Mouse (Mus musculus): ENCODE data around the gene Ifi213. TPM values are rescaled to one million over a fixed set of nuclear protein-coding genes. Genes with fewer than 3 reads are reported as not detected.
"Not testable (repeated sequence)": the region's sequence is repeated elsewhere in the genome, so short reads cannot be mapped to it uniquely, and the experiment has no call there.

Gene Ifi213
- not detected in 2 replicates for polyA plus RNA-seq (2011; ENCODE audit: insufficient read length, low read depth, missing spikeins)

DNA sequence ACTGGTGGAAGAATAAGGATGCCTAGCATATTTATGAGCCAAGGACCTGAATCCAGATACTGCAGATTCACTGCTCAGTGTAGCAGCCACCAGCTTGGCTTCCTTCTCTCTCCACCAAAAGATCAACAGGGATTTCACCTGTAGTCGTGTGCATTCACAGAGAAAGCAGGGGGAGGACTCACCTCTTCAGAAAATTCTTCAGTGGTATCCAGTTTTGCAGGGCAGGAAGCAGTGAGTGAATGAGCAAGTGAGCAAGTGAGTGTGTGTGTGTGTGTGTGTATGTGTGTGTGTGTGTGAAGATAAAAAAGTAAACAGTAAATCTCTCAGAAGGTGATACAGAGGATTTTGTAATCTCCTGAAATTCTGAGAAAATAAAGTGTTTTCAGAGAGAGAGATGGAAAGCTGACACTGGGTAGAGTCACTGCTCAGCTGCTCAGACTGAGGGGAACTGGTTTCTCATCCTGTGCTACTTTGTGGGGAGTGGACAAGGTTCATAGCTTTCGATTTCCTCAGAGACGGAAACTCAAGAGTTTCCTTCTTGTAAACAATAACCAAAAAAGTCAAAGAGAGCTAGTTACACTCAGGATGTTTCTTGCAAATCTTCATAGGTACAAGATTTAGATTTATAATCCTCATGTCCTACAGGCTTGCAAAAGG is at the start of gene Ifi213:
Gene Ifi213, minus strand, starts transcription at position 437 of the 657 bp plus-strand sequence.
- H3K27ac ChIP-seq (ENCODE audit: insufficient read depth, low read length); H3K4me1 ChIP-seq (ENCODE audit: control insufficient read depth, insufficient read depth, low read length); H3K4me3 ChIP-seq (ENCODE audit: insufficient read depth, low read length): not testable (repeated sequence)

DNA sequence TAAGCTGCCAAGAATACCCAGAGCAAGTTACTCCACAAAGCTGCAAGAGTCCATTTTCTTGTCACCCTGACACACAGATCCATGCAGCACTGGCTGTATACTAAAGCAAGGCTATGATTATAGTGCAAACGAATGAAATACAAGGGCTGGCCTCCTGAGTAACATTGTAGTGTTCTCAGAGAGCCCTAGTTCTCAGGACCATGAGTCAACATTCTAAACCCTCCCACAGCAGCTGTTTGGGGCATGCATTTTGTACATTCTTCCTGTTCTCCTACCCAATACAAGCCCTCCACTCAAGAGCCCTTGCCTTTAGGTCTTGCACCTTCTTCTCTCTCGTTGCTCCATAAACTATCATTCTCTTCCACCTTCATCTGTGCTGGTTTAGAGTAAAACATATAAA is 46.3 kb upstream of the Ifi213 start:
- Histone ChIP-seq H3K4me3 (ENCODE audit: insufficient read depth, low read length) (no peak overlapping the region), H3K27ac (ENCODE audit: insufficient read depth, low read length) (no peak overlapping the region), H3K4me1 (ENCODE audit: control insufficient read depth, insufficient read depth, low read length) (no peaks in the 10 kb centered on the region)
- TF ChIP-seq CTCF (IDR thresholded peaks at IDR 0.05; ENCODE audit: borderline replicate concordance, insufficient read depth, low read length) (no peak), POLR2A (IDR thresholded peaks at IDR 0.05; ENCODE audit: low read depth, low read length) (no peak)

DNA sequence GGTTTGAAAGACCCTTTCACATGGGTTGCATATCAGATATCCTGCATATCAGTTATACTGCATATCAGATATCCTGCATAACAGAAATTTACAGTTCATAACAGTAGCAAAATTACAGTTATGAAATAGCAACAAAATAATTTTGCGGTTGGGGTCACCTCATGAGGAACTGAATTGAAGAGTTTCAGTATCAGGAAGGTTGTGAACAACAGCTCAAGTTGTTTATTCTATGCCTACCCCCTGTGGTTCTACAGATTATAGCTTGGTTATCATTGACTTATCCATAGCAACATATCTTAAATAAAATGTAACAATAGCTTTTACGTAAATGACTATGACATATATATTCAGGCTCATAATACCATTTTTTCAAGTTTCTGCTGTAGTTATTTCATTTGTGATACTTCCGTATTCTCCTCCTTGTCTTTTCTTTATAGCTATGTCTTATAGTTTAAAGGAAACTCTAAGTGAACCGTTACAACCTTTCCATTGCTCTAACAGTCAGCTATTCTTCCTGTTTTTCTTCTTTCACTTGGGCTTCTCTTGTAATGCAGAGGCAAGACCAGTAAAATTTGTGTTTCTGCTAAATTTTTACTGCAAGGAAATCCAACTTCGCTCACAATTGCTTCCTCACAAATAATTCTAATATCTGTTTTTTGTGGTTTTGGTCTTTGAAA is 35.0 kb upstream of the Ifi213 start:
- TF ChIP-seq CTCF (IDR thresholded peaks at IDR 0.05; ENCODE audit: borderline replicate concordance, insufficient read depth, low read length) (no peak), POLR2A (IDR thresholded peaks at IDR 0.05; ENCODE audit: low read depth, low read length) (no peak)
- Histone ChIP-seq H3K4me3 (ENCODE audit: insufficient read depth, low read length) (no peak overlapping the region), H3K4me1 (ENCODE audit: control insufficient read depth, insufficient read depth, low read length) (no peaks in the 10 kb centered on the region), H3K27ac (ENCODE audit: insufficient read depth, low read length) (no peak overlapping the region)

DNA sequence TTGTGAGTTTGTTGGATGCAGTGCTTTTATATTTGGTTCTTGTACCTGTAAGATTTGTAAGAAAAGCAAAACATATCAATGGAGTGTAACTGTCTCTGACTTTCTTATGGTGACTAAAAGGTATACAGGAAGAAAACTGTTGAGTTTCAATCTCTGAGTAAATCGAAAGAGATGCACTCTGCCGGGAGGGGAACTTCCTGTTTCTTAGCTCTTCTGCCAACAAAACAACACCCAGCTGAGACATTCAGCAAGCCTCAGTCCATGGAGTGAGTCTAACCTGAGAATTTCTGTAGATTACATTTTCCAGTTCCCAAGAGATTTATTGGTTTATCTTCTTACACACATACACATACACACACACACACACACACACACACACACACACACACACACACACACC is 31.5 kb upstream of the Ifi213 start, which contains the start of gene Ifi209:
Gene Ifi209, plus strand, starts transcription at position 296 of the 400 bp plus-strand sequence.
- H3K4me1 ChIP-seq (ENCODE audit: control insufficient read depth, insufficient read depth, low read length); H3K4me3 ChIP-seq (ENCODE audit: insufficient read depth, low read length); H3K27ac ChIP-seq (ENCODE audit: insufficient read depth, low read length): not testable (repeated sequence)

DNA sequence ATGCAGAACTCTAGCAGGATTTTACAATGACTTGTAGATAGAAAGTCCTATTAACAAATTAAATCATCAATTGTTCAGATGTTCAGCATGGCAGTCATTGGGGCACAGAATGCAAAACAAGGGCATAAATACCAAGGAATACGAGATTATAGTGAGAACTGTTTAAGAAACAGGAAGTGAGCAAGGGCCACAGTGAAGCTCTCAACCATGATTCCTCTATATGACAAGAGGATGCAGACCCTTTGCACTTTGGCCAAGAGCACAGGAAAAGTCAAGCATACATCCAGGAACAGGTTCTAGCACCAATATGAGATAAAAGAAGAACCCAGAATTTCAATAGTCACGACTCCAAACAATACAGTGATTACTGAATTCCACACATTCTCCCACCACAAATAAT is 27.6 kb upstream of the Ifi213 start:
- TF ChIP-seq CTCF (IDR thresholded peaks at IDR 0.05; ENCODE audit: borderline replicate concordance, insufficient read depth, low read length), result no peak
- no peak for TF ChIP-seq POLR2A (IDR thresholded peaks at IDR 0.05; ENCODE audit: low read depth, low read length)
- H3K27ac ChIP-seq (ENCODE audit: insufficient read depth, low read length), result no peak overlapping the region

DNA sequence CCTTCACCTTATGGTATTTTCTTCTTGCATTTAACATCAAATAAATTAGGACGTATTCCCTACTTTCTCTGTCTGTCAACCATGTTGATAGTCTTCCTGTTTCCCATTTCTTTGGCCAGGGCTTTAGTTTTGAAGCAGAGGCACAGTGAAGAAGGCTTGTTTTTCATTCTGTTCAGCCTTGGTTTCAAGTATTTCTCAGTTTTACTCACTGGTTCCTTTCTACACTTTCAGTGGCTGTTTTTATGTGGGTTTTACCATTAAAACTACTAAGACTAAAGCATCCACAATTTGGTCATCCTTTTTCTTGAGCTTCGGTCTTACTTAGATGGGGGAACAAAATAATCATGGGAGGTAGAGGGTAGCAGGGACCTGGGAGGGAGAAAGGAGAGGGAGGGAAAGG is 25.0 kb upstream of the Ifi213 start:
- H3K4me3 ChIP-seq (ENCODE audit: insufficient read depth, low read length), result no peak overlapping the region
- TF ChIP-seq POLR2A (IDR thresholded peaks at IDR 0.05; ENCODE audit: low read depth, low read length), result no peak
- TF ChIP-seq CTCF (IDR thresholded peaks at IDR 0.05; ENCODE audit: borderline replicate concordance, insufficient read depth, low read length), result no peak
- no peak overlapping the region for H3K27ac ChIP-seq (ENCODE audit: insufficient read depth, low read length)
- no peaks in the 10 kb centered on the region for H3K4me1 ChIP-seq (ENCODE audit: control insufficient read depth, insufficient read depth, low read length)

More for the DNA sequence above, 27.6 kb upstream of the Ifi213 start:
- Histone ChIP-seq H3K4me1 (ENCODE audit: control insufficient read depth, insufficient read depth, low read length) (no peaks in the 10 kb centered on the region), H3K4me3 (ENCODE audit: insufficient read depth, low read length) (no peak overlapping the region)

DNA sequence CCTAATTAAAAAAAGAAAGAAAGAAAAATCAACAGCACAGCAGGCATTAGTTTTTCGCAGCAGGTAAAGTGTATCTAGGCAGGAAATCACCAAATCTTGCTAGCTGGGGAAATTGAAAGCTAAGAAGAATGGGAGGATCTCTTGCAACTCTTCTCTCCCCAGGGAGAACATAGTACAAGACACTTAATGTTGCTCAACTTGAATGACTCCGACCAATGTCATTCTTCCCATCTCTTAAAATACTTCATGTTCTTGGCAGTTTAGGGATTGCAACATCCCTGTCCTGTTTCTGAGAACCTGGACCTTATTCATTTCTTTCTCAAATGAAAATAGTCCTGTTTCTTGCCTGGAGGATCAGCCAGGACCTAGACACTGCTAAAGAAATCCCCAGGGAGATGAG is 23.1 kb upstream of the Ifi213 start:
- not testable (repeated sequence) for H3K27ac ChIP-seq (ENCODE audit: insufficient read depth, low read length); H3K4me3 ChIP-seq (ENCODE audit: insufficient read depth, low read length); H3K4me1 ChIP-seq (ENCODE audit: control insufficient read depth, insufficient read depth, low read length)

DNA sequence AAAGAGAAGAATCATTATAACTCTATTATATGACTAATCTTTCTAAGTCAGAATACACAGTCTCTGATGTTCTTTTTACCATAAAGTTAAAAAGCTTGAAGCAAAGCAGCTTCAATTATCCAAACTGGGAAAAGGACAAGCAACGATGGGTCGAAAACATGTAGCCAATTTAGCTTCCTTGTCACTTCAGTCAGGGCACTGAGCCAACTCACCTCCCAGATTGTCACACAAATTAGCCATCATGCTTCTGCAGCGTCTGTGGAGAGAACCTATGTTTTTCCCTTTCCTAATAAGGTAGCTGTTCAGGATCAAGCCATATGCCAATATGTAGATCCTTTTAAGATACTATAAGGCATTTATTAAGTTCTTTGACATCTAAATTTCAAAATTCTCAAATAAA is 11.2 kb upstream of the Ifi213 start:
- H3K4me3 ChIP-seq (ENCODE audit: insufficient read depth, low read length); H3K27ac ChIP-seq (ENCODE audit: insufficient read depth, low read length); H3K4me1 ChIP-seq (ENCODE audit: control insufficient read depth, insufficient read depth, low read length): not testable (repeated sequence)

DNA sequence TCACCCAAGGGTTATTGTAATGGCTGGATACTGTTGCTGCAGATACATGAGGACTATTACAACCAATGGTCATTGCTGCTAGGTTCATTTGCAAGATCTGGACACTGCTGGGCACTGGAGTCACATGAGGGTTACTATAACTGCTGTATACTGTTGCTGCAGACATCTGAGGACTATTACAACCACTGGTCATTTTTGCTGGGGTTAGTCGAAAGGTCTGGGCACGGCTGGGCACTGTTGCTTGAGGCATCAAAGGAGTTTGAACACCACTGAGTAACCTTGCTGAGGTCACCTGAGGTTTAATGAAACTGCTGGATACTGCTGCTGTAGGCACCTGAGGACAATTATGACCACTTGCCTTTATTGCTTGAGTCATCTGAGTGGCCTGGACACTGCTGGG is 9.4 kb downstream of the Ifi213 start:
- not testable (repeated sequence) for H3K4me1 ChIP-seq (ENCODE audit: control insufficient read depth, insufficient read depth, low read length)

DNA sequence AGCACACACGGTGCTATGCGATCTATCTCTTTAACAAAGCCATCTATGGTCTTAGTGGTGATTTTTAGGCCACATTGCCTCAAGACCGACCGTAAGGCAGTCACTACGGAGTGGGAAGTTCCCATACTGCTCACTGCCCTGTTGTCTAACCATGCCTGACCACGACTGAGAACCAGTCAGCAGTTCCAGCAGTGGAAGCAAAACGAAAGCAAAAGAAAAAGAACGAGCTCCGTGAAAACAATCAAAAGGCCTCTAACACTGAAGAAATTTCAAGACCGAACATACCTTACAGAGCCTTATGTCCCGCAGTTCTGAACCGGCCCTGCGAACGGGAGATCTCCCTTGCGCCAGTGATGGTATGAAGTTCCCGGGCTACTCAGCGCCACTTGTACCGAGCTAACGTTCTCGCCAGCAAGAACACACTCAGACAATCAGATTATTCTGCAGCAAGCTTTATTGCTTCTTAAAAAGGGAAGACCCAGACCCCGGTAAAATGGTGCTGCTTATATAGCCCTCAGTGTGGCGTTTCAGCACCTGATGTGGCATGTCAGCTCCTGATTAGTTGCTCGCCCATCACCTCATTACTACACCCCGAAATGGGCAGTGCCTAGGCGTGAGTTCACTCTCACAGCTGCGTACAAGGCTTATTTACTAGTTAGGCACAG is 19.0 kb downstream of the Ifi213 start:
- H3K27ac ChIP-seq (ENCODE audit: insufficient read depth, low read length), result no peak overlapping the region

More for the DNA sequence above, 9.4 kb downstream of the Ifi213 start:
- H3K27ac ChIP-seq (ENCODE audit: insufficient read depth, low read length); H3K4me3 ChIP-seq (ENCODE audit: insufficient read depth, low read length): not testable (repeated sequence)

More for the DNA sequence above, 19.0 kb downstream of the Ifi213 start:
- TF ChIP-seq POLR2A (IDR thresholded peaks at IDR 0.05; ENCODE audit: low read depth, low read length) (no peak), CTCF (IDR thresholded peaks at IDR 0.05; ENCODE audit: borderline replicate concordance, insufficient read depth, low read length) (no peak)
- H3K4me1 ChIP-seq (ENCODE audit: control insufficient read depth, insufficient read depth, low read length), result no peaks in the 10 kb centered on the region
- no peak overlapping the region for H3K4me3 ChIP-seq (ENCODE audit: insufficient read depth, low read length)
